Mouse (Mus musculus) thymus, adult 2 months (tissue): ENCODE data around the gene Slc27a2.

Experiments
- CTCF ChIP-seq: fragments of 200-500 bp; IDR thresholded peaks from 2 replicates; pipeline ENCODE4 v1.5.1; 2012; ENCODE audit warnings: mild to moderate bottlenecking, control low read depth, low read length, moderate library complexity, borderline replicate concordance; ENCODE audit not compliant: control insufficient read depth, poor library complexity, insufficient read depth; ENCODE audit errors: extremely low read depth
- POLR2A ChIP-seq: fragments of 200-500 bp; IDR thresholded peaks from 2 replicates; pipeline ENCODE4 v1.6.1; 2012; ENCODE audit warnings: mild to moderate bottlenecking, low read length, control low read depth, moderate library complexity; ENCODE audit not compliant: control insufficient read depth, poor library complexity, insufficient read depth; ENCODE audit errors: extremely low read depth

DNA sequence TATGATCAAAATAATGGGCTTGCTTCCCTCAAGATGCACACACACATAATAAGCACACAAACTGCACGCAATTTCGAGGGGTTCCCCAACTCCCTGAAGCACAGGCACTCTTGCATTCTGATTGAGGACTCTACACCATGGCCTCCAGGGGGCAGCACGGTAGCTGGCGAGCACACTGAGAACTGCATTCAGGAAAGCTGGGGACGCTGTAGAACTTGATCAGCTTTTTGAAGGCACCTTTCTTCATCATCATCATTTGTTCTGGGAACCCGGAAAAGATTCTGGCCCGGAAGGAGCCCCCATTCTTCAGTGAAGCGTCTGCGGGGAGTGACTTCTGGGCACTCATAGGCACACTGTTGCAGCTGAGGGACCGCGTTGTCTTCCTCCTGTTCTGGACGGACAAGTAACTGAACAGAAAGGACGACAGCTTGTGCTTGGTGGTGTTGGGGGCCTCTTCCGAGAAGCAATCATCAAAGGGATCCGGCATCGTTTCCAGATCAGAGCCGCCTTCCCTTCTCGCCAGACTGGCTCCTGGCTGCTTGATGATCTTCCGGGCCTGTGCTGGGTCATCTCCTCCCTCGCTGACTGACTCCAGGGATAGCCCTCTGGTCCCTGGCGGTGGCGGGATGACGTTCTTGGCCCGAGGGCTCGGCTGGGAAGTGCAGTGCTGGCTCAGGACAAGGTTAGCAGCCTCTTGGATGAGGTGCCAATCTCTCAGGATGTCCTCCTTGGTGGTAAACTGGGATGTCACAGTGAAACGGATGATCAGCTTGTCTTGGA, 41.8 kb downstream of the Slc27a2 start:
- TF ChIP-seq POLR2A (no peak), CTCF (peak; percentile 85)
